Mouse (Mus musculus) stomach, embryonic 16.5 days (tissue): ENCODE measurements around the gene Mid1ip1. TPM values are rescaled to one million over a fixed set of nuclear protein-coding genes. Genes with fewer than 3 reads are reported as not detected.

Experiments
- ATAC-seq: fragments of 200-750 bp; cut with Nextera tagmentation; 2 replicates; pipeline ENCODE4 v1.8.0; 2017; ENCODE audit warnings: moderate number of reproducible peaks, moderate TSS enrichment; ENCODE audit not compliant: insufficient read depth, low FRiP score
- H3K27ac ChIP-seq: fragments of 300-500 bp; sonication (generic); 2 replicates; pipeline ENCODE4 v1.5.1; 2014; ENCODE audit warnings: low read length
- H3K27me3 ChIP-seq: fragments of 300-500 bp; sonication (generic); 2 replicates; pipeline ENCODE4 v1.6.1; 2014; ENCODE audit warnings: low read length, control low read depth, mixed read lengths; ENCODE audit not compliant: control insufficient read depth, insufficient read depth
- H3K36me3 ChIP-seq: fragments of 300-500 bp; sonication (generic); 2 replicates; pipeline ENCODE4 v1.6.1; 2014; ENCODE audit warnings: low read length; ENCODE audit not compliant: control insufficient read depth, insufficient read depth
- H3K4me1 ChIP-seq: fragments of 300-500 bp; sonication (generic); 2 replicates; pipeline ENCODE4 v1.6.1; 2014; ENCODE audit warnings: low read length, control low read depth, mixed read lengths; ENCODE audit not compliant: control insufficient read depth, insufficient read depth
- H3K4me2 ChIP-seq: fragments of 300-500 bp; sonication (generic); 2 replicates; pipeline ENCODE4 v1.6.1; 2014; ENCODE audit warnings: low read depth, low read length, mixed read lengths
- H3K4me3 ChIP-seq: fragments of 300-500 bp; sonication (generic); replicated peaks from 2 replicates; pipeline ENCODE4 v1.5.1; 2014; ENCODE audit warnings: mild to moderate bottlenecking, low read length
- H3K9ac ChIP-seq: fragments of 300-500 bp; sonication (generic); 2 replicates; pipeline ENCODE4 v1.6.1; 2014; ENCODE audit warnings: low read length
- H3K9me3 ChIP-seq: fragments of 300-500 bp; sonication (generic); replicated peaks from 2 replicates; pipeline ENCODE4 v1.6.1; 2016; ENCODE audit warnings: low read length, control low read depth; ENCODE audit not compliant: control insufficient read depth
- WGBS: fragments of 180-500 bp; shearing (Covaris S2); extraction: QIAGEN DNeasy Blood & Tissue Kit; methylation state at CpG from one replicate; pipeline ENCODE4 v1.1.7; 2014; 5-methylcytosine and 5-hydroxymethylcytosine counted together
- polyA plus RNA-seq: library from polyadenylated mRNA; unstranded; fragments of >200 nt; fragmentation: Nextera tagmentation; extraction: Ambion mirVana; gene quantifications from 2 replicates; pipeline ENCODE4 v1.2.1, GENCODE M21; 2015

Mid1ip1 gene
- polyA plus RNA-seq, 1 experiment from 2014 or later = 86.8 TPM

GRCm38 (mm10) chrX:10720391-10720790 lies 5.6 kb downstream of the Mid1ip1 start:
- H3K27ac ChIP-seq = peak overlapping the region; percentile 23; the same call in 1 of the 2 replicates
- 24% methylated on average over 6 of the region's 6 CpGs for WGBS

GRCm38 (mm10) chrX:10724571-10724970 lies 9.8 kb downstream of the Mid1ip1 start:
- Histone ChIP-seq H3K9me3 (no peaks in the 10 kb centered on the region), H3K36me3 (no peaks in the 10 kb centered on the region), H3K4me3 (no peak overlapping the region), H3K4me2 (no peak overlapping the region), H3K9ac (no peak overlapping the region), H3K4me1 (no peaks in the 10 kb centered on the region), H3K27ac (no peak overlapping the region), H3K27me3 (no peaks in the 10 kb centered on the region; the same call in 1 of the 2 replicates)
- 80% methylated on average over 1 of the region's 1 CpGs for WGBS
- no peak for ATAC-seq

More at GRCm38 (mm10) chrX:10720391-10720790, 5.6 kb downstream of the Mid1ip1 start:
- Histone ChIP-seq H3K9ac (no peak overlapping the region), H3K4me2 (0 out of 2 replicates have a peak overlapping the region, but pooled peaks have one; percentile 24), H3K36me3 (no peaks in the 10 kb centered on the region), H3K27me3 (no peaks in the 10 kb centered on the region; the same call in 1 of the 2 replicates), H3K9me3 (no peaks in the 10 kb centered on the region), H3K4me1 (0 out of 2 replicates have a peak, but pooled peaks cover 3% of the 10 kb centered on the region), H3K4me3 (no peak overlapping the region)
- no peak for ATAC-seq

GRCm38 (mm10) chrX:10729488-10729887 lies 14.7 kb downstream of the Mid1ip1 start:
- H3K4me1 ChIP-seq = no peaks in the 10 kb centered on the region
- 38% methylated on average over 5 of the region's 6 CpGs for WGBS
- no peak overlapping the region for H3K9ac ChIP-seq
- no peaks in the 10 kb centered on the region for H3K27me3 ChIP-seq
- ATAC-seq = no peak
- H3K4me2 ChIP-seq = no peak overlapping the region
- no peak overlapping the region for H3K27ac ChIP-seq
- no peak overlapping the region for H3K4me3 ChIP-seq
- H3K9me3 ChIP-seq = no peaks in the 10 kb centered on the region
- no peaks in the 10 kb centered on the region for H3K36me3 ChIP-seq

GRCm38 (mm10) chrX:10734453-10734852 lies 19.6 kb downstream of the Mid1ip1 start:
- no peaks in the 10 kb centered on the region for H3K9me3 ChIP-seq
- H3K9ac ChIP-seq = no peak overlapping the region
- ATAC-seq = no peak
- H3K4me3 ChIP-seq = no peak overlapping the region
- no peak overlapping the region for H3K4me2 ChIP-seq
- WGBS = 17% methylated on average over 1 of the region's 1 CpGs
- H3K4me1 ChIP-seq = no peaks in the 10 kb centered on the region
- H3K36me3 ChIP-seq = no peaks in the 10 kb centered on the region
- H3K27ac ChIP-seq = no peak overlapping the region
- H3K27me3 ChIP-seq = no peaks in the 10 kb centered on the region

- H3K27me3 ChIP-seq = no peaks in the 10 kb centered on the region
- no peaks in the 10 kb centered on the region for H3K9me3 ChIP-seq
- H3K4me2 ChIP-seq = no peak overlapping the region
- H3K4me3 ChIP-seq = no peak overlapping the region
- H3K9ac ChIP-seq = no peak overlapping the region
- H3K36me3 ChIP-seq = no peaks in the 10 kb centered on the region
- H3K27ac ChIP-seq = no peak overlapping the region
- no peak for ATAC-seq
- 78% methylated on average over 1 of the region's 1 CpGs for WGBS
- H3K4me1 ChIP-seq = no peaks in the 10 kb centered on the region
Measured at GRCm38 (mm10) chrX:10734874-10735273, 20.1 kb downstream of the Mid1ip1 start.

GRCm38 (mm10) chrX:10758866-10759265 lies 44.1 kb downstream of the Mid1ip1 start:
- Histone ChIP-seq H3K4me2 (no peak overlapping the region), H3K4me1 (no peaks in the 10 kb centered on the region), H3K9me3 (no peaks in the 10 kb centered on the region), H3K27ac (no peak overlapping the region), H3K36me3 (no peaks in the 10 kb centered on the region), H3K27me3 (no peaks in the 10 kb centered on the region; the same call in 1 of the 2 replicates), H3K9ac (no peak overlapping the region), H3K4me3 (no peak overlapping the region)
- 73% methylated on average over 4 of the region's 4 CpGs for WGBS
- ATAC-seq = no peak

GRCm38 (mm10) chrX:10763476-10764016 lies 48.7 kb downstream of the Mid1ip1 start:
- Histone ChIP-seq H3K36me3 (no peaks in the 10 kb centered on the region), H3K9me3 (no peaks in the 10 kb centered on the region), H3K4me2 (no peak overlapping the region), H3K27ac (no peak overlapping the region), H3K9ac (no peak overlapping the region), H3K4me3 (no peak overlapping the region), H3K27me3 (no peaks in the 10 kb centered on the region; the same call in 1 of the 2 replicates), H3K4me1 (no peaks in the 10 kb centered on the region)
- WGBS = 66% methylated on average over 10 of the region's 10 CpGs
- no peak for ATAC-seq

Other genes with a start within 250 kb of the Mid1ip1 start
- 113 and 122 TPM in 2 replicates for gene Tspan7, start 229.9 kb upstream of the Mid1ip1 start, polyA plus RNA-seq